Mouse (Mus musculus) embryonic fibroblast, embryonic 13.5 days (primary cell): ENCODE data around the gene Ech1.

Source experiments
- CTCF ChIP-seq: IDR thresholded peaks from 2 replicates; pipeline ENCODE4 v1.5.1; 2011; ENCODE audit warnings: mild to moderate bottlenecking, control low read depth, low read length, moderate library complexity, borderline replicate concordance; ENCODE audit not compliant: insufficient read depth
- POLR2A ChIP-seq: IDR thresholded peaks from 2 replicates; pipeline ENCODE4 v1.6.1; 2011; ENCODE audit warnings: low read depth, mild to moderate bottlenecking, control low read depth, low read length, moderate library complexity

DNA sequence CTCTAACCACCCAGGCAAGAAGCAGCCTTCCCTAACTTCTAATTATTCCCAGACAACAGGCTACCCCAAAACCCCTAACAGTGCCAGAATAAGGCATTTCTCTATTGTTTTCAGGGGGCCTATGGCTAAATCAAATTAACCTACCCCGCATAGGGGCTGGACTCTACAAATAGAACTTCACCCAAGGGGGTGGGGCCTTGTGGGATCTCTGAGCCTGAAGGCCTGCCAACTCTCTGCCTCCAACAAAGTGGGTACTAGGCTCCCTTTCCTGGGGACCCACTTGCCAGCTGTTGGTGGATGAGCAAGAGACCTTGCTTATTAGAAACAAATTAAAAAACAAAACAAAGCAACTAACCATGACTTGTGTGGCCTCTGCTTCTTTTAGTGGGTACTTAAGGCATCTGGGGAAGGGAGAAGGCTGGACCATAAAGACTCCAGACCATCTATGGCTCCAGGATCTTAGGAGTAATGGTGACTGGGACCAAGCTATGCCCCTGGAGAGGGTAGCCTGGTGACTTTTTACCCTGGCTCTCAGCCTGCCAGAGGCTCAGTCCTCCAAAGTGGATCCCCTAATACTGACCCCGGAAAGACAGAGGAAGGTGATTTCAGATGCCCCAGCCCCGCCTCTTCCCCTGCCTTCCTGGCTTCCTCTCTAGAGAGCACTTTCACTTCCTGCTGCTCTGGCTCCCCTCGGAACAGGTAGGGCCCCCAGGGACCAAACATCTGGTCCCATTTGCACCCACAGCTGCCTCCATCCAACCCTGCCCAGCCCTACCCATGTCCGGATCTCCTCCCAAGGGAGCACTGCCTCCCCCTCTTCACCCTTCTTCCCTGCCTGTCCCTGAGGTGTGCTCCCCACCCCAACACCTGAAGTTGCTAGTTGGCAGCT lies 36.5 kb upstream of the Ech1 start, which contains the start of gene Rinl:
- TF ChIP-seq POLR2A (no peak), CTCF (no peak)
